Mouse (Mus musculus) ES-Bruce4 (cell line): ENCODE data around the gene Tmeff1. TPM values are rescaled to one million over a fixed set of nuclear protein-coding genes. Genes with fewer than 3 reads are reported as not detected.

ENCODE experiments used
- H3K27ac ChIP-seq: 2 replicates; pipeline ENCODE4 v1.5.1; 2012; ENCODE audit warnings: low read length, inconsistent platforms; ENCODE audit not compliant: insufficient read depth
- H3K27me3 ChIP-seq: 2 replicates; pipeline ENCODE4 v1.6.1; 2012; ENCODE audit warnings: mild to moderate bottlenecking, low read length, inconsistent platforms; ENCODE audit not compliant: control insufficient read depth, poor library complexity, insufficient read depth, severe bottlenecking
- H3K36me3 ChIP-seq: 2 replicates; pipeline ENCODE4 v1.6.1; 2012; ENCODE audit warnings: inconsistent platforms, mild to moderate bottlenecking, low read length, moderate library complexity; ENCODE audit not compliant: control insufficient read depth, poor library complexity, insufficient read depth, severe bottlenecking
- H3K4me1 ChIP-seq: one replicate; pipeline ENCODE4 v1.8.1; 2011; ENCODE audit warnings: low read length; ENCODE audit not compliant: control insufficient read depth, insufficient read depth
- H3K4me3 ChIP-seq: 2 replicates; pipeline ENCODE4 v1.5.1; 2011; ENCODE audit warnings: low read depth, mild to moderate bottlenecking, low read length
- H3K9ac ChIP-seq: 2 replicates; pipeline ENCODE4 v1.6.1; 2012; ENCODE audit warnings: low read depth, mild to moderate bottlenecking, inconsistent platforms; ENCODE audit not compliant: poor library complexity, severe bottlenecking
- H3K9me3 ChIP-seq: replicated peaks from 2 replicates; pipeline ENCODE4 v1.6.1; 2012; ENCODE audit warnings: mild to moderate bottlenecking, low read length, inconsistent platforms; ENCODE audit not compliant: control insufficient read depth, poor library complexity, insufficient read depth, severe bottlenecking
- CTCF ChIP-seq: IDR thresholded peaks from one replicate; pipeline ENCODE4 v1.8.1; 2011; ENCODE audit warnings: low read depth, low read length
- EP300 ChIP-seq: IDR thresholded peaks from 2 replicates; pipeline ENCODE4 v1.6.1; 2011; ENCODE audit warnings: low read depth, low read length; ENCODE audit not compliant: insufficient read depth
- POLR2A ChIP-seq: IDR thresholded peaks from one replicate; pipeline ENCODE4 v1.8.1; 2011; ENCODE audit warnings: low read length; ENCODE audit not compliant: insufficient read depth
- polyA plus RNA-seq: library from polyadenylated mRNA; stranded (reverse); fragments of >200 nt; gene quantifications from 2 replicates; pipeline ENCODE4 v1.2.4, GENCODE M21; 2011; ENCODE audit warnings: low read depth; ENCODE audit not compliant: missing spikeins, insufficient read depth, insufficient read length

The Tmeff1 gene
- 158 and 167 TPM in 2 replicates for polyA plus RNA-seq

GRCm38 (mm10) chr4:48584421-48585240, at the start of gene Tmeff1:
Gene Tmeff1, plus strand, starts transcription at chr4:48585174.
- peak within 1 kb of the TSS; percentile 89 for H3K4me3 ChIP-seq

GRCm38 (mm10) chr4:48536275-48536674, 48.7 kb upstream of the Tmeff1 start:
- H3K4me3 ChIP-seq, result no peak overlapping the region
- H3K9me3 ChIP-seq, result no peaks in the 10 kb centered on the region
- peaks cover 5% of the 10 kb centered on the region for H3K4me1 ChIP-seq
- no peaks in the 10 kb centered on the region for H3K36me3 ChIP-seq
- no peaks in the 10 kb centered on the region for H3K27me3 ChIP-seq
- H3K27ac ChIP-seq, result no peak overlapping the region
- no peak for TF ChIP-seq EP300
- TF ChIP-seq CTCF, result no peak
- TF ChIP-seq POLR2A, result no peak
- H3K9ac ChIP-seq, result no peak overlapping the region

More at GRCm38 (mm10) chr4:48584421-48585240, at the start of gene Tmeff1:
- H3K27me3 ChIP-seq, result no peaks in the 10 kb centered on the region
- peaks cover 6% of the 10 kb centered on the region; the same call in 1 of the 2 replicates for H3K36me3 ChIP-seq
- H3K9me3 ChIP-seq, result no peaks in the 10 kb centered on the region
- H3K9ac ChIP-seq, result peak within 1 kb of the TSS; percentile 92
- no peaks in the 10 kb centered on the region for H3K4me1 ChIP-seq
- 0 out of 2 replicates have a peak, but pooled peaks have one; percentile 7 for TF ChIP-seq EP300
- no peak for TF ChIP-seq POLR2A
- TF ChIP-seq CTCF, result no peak
- H3K27ac ChIP-seq, result peak within 1 kb of the TSS; percentile 37

GRCm38 (mm10) chr4:48537024-48537423, 48.0 kb upstream of the Tmeff1 start:
- Histone ChIP-seq H3K4me1 (peaks cover 5% of the 10 kb centered on the region), H3K36me3 (no peaks in the 10 kb centered on the region), H3K4me3 (no peak overlapping the region), H3K27ac (no peak overlapping the region), H3K9me3 (no peaks in the 10 kb centered on the region), H3K27me3 (no peaks in the 10 kb centered on the region), H3K9ac (no peak overlapping the region)
- TF ChIP-seq EP300, result no peak
- no peak for TF ChIP-seq CTCF
- no peak for TF ChIP-seq POLR2A

- H3K9me3 ChIP-seq, result no peaks in the 10 kb centered on the region
- H3K36me3 ChIP-seq, result no peaks in the 10 kb centered on the region
- H3K27me3 ChIP-seq, result no peaks in the 10 kb centered on the region
- H3K4me3 ChIP-seq, result no peak overlapping the region
- no peak for TF ChIP-seq CTCF
- no peak for TF ChIP-seq EP300
- no peak for TF ChIP-seq POLR2A
- peaks cover 9% of the 10 kb centered on the region for H3K4me1 ChIP-seq
- H3K27ac ChIP-seq, result no peak overlapping the region
- no peak overlapping the region for H3K9ac ChIP-seq
Observed at GRCm38 (mm10) chr4:48538581-48538980, 46.4 kb upstream of the Tmeff1 start.

- H3K4me3 ChIP-seq, result peak within 1 kb of the TSS; percentile 87
- peak within 1 kb of the TSS; percentile 43 for H3K27ac ChIP-seq
- H3K9me3 ChIP-seq, result no peaks in the 10 kb centered on the region
- no peaks in the 10 kb centered on the region for H3K36me3 ChIP-seq
- H3K27me3 ChIP-seq, result no peaks in the 10 kb centered on the region
- H3K9ac ChIP-seq, result peak within 1 kb of the TSS; percentile 100
- TF ChIP-seq EP300 (peak; percentile 42; the same call in 1 of the 2 replicates), POLR2A (no peak)
- peaks cover 9% of the 10 kb centered on the region for H3K4me1 ChIP-seq
Observed at GRCm38 (mm10) chr4:48539841-48540575, 45.0 kb upstream of the Tmeff1 start, which contains the start of gene Msantd3. Gene Msantd3, plus strand, starts transcription at chr4:48539935.
